Mouse (Mus musculus): ENCODE data around the gene Bbof1.

The Bbof1 gene

GRCm38 (mm10) chr12:84404541-84404940 is 4.3 kb upstream of the Bbof1 start:
- H3K9me3 ChIP-seq (ENCODE audit: low read length), result no peaks in the 10 kb centered on the region
- H3K27me3 ChIP-seq (ENCODE audit: insufficient read depth, low read length), result peaks cover 7% of the 10 kb centered on the region
- TF ChIP-seq NANOG (IDR thresholded peaks at IDR 0.05; ENCODE audit: borderline replicate concordance, low read length) (no peak), CTCF (conservative IDR thresholded peaks at IDR 0.05; ENCODE audit: low read length) (no peak), POU5F1 (IDR thresholded peaks at IDR 0.05; ENCODE audit: borderline replicate concordance, low read length) (no peak)
- no peak overlapping the region for H3K4me3 ChIP-seq (replicated peaks; ENCODE audit: low read length)
- H3K36me3 ChIP-seq (ENCODE audit: insufficient read depth, low read length), result no peaks in the 10 kb centered on the region
- H3K4me1 ChIP-seq (replicated peaks; ENCODE audit: low read depth, low read length), result peaks cover 21% of the 10 kb centered on the region

DNA sequence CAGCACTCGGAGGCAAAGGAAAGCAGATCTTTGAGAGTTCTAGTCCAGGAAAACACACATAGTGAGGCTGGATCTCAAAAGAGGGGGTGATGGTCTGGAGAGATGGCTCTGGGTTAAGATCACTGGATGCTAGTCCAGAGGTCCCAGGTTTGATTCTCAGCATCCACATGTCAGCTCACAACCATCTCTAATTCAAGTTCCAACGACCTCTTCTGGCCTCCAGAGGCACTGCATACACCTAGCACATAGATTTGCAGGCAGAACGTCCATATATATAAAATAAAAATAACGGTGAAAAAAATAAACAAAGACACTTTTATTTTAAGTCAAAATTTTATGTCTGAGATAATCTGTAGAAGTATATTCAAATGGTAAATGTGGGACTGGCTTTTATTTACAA is 1.6 kb upstream of the Bbof1 start:
- Histone ChIP-seq H3K27me3 (ENCODE audit: insufficient read depth, low read length) (peaks cover 15% of the 10 kb centered on the region), H3K4me3 (replicated peaks; ENCODE audit: low read length) (no peak overlapping the region), H3K9me3 (ENCODE audit: low read length) (no peaks in the 10 kb centered on the region), H3K36me3 (ENCODE audit: insufficient read depth, low read length) (no peaks in the 10 kb centered on the region), H3K4me1 (replicated peaks; ENCODE audit: low read depth, low read length) (peaks cover 19% of the 10 kb centered on the region)
- TF ChIP-seq CTCF (conservative IDR thresholded peaks at IDR 0.05; ENCODE audit: low read length) (peak; percentile 45), POU5F1 (IDR thresholded peaks at IDR 0.05; ENCODE audit: borderline replicate concordance, low read length) (no peak), NANOG (IDR thresholded peaks at IDR 0.05; ENCODE audit: borderline replicate concordance, low read length) (no peak)

GRCm38 (mm10) chr12:84407874-84408818 is 725 bp upstream of the Bbof1 start:
- TF ChIP-seq CTCF (conservative IDR thresholded peaks at IDR 0.05; ENCODE audit: low read length), result no peak
- no peak for TF ChIP-seq NANOG (IDR thresholded peaks at IDR 0.05; ENCODE audit: borderline replicate concordance, low read length)
- no peak for TF ChIP-seq POU5F1 (IDR thresholded peaks at IDR 0.05; ENCODE audit: borderline replicate concordance, low read length)
- Histone ChIP-seq H3K4me1 (replicated peaks; ENCODE audit: low read depth, low read length) (peaks cover 19% of the 10 kb centered on the region), H3K9me3 (ENCODE audit: low read length) (no peaks in the 10 kb centered on the region), H3K27me3 (ENCODE audit: insufficient read depth, low read length) (peaks cover 15% of the 10 kb centered on the region), H3K4me3 (replicated peaks; ENCODE audit: low read length) (peak overlapping the region; percentile 96), H3K36me3 (ENCODE audit: insufficient read depth, low read length) (no peaks in the 10 kb centered on the region)

GRCm38 (mm10) chr12:84416834-84417604 is 8.1 kb downstream of the Bbof1 start, which contains the start of gene Rnf113a2:
Gene Rnf113a2 (plus strand): TSS chr12:84417196.
- TF ChIP-seq POU5F1 (IDR thresholded peaks at IDR 0.05; ENCODE audit: borderline replicate concordance, low read length) (no peak), CTCF (conservative IDR thresholded peaks at IDR 0.05; ENCODE audit: low read length) (no peak), NANOG (IDR thresholded peaks at IDR 0.05; ENCODE audit: borderline replicate concordance, low read length) (no peak)
- Histone ChIP-seq H3K4me1 (replicated peaks; ENCODE audit: low read depth, low read length) (peaks cover 8% of the 10 kb centered on the region), H3K36me3 (ENCODE audit: insufficient read depth, low read length) (no peaks in the 10 kb centered on the region), H3K27me3 (ENCODE audit: insufficient read depth, low read length) (0 out of 2 replicates have a peak, but pooled peaks cover 2% of the 10 kb centered on the region), H3K9me3 (ENCODE audit: low read length) (no peaks in the 10 kb centered on the region), H3K4me3 (replicated peaks; ENCODE audit: low read length) (peak within 1 kb of the TSS; percentile 86)

DNA sequence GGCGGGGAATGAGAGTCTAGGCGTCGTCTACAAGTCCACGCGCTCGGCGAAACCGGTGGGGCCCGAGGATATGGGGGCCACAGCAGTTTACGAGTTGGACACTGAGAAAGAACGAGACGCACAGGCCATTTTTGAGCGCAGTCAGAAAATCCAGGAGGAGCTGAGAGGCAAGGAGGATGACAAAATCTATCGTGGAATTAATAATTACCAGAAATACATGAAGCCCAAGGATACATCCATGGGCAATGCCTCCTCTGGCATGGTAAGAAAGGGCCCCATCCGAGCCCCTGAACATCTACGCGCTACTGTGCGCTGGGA is 8.7 kb downstream of the Bbof1 start:
- no peak for TF ChIP-seq POU5F1 (IDR thresholded peaks at IDR 0.05; ENCODE audit: borderline replicate concordance, low read length)
- TF ChIP-seq NANOG (IDR thresholded peaks at IDR 0.05; ENCODE audit: borderline replicate concordance, low read length), result no peak
- no peak for TF ChIP-seq CTCF (conservative IDR thresholded peaks at IDR 0.05; ENCODE audit: low read length)
- Histone ChIP-seq H3K4me1 (replicated peaks; ENCODE audit: low read depth, low read length) (peaks cover 8% of the 10 kb centered on the region), H3K36me3 (ENCODE audit: insufficient read depth, low read length) (no peaks in the 10 kb centered on the region), H3K27me3 (ENCODE audit: insufficient read depth, low read length) (0 out of 2 replicates have a peak, but pooled peaks cover 2% of the 10 kb centered on the region), H3K9me3 (ENCODE audit: low read length) (no peaks in the 10 kb centered on the region), H3K4me3 (replicated peaks; ENCODE audit: low read length) (peak overlapping the region; percentile 86)

GRCm38 (mm10) chr12:84423990-84424389 is 15.1 kb downstream of the Bbof1 start:
- TF ChIP-seq POU5F1 (IDR thresholded peaks at IDR 0.05; ENCODE audit: borderline replicate concordance, low read length) (no peak), CTCF (conservative IDR thresholded peaks at IDR 0.05; ENCODE audit: low read length) (no peak), NANOG (IDR thresholded peaks at IDR 0.05; ENCODE audit: borderline replicate concordance, low read length) (no peak)
- no peaks in the 10 kb centered on the region for H3K36me3 ChIP-seq (ENCODE audit: insufficient read depth, low read length)
- H3K4me1 ChIP-seq (replicated peaks; ENCODE audit: low read depth, low read length), result peaks cover 11% of the 10 kb centered on the region
- H3K4me3 ChIP-seq (replicated peaks; ENCODE audit: low read length), result no peak overlapping the region
- H3K27me3 ChIP-seq (ENCODE audit: insufficient read depth, low read length), result no peaks in the 10 kb centered on the region
- H3K9me3 ChIP-seq (ENCODE audit: low read length), result no peaks in the 10 kb centered on the region

DNA sequence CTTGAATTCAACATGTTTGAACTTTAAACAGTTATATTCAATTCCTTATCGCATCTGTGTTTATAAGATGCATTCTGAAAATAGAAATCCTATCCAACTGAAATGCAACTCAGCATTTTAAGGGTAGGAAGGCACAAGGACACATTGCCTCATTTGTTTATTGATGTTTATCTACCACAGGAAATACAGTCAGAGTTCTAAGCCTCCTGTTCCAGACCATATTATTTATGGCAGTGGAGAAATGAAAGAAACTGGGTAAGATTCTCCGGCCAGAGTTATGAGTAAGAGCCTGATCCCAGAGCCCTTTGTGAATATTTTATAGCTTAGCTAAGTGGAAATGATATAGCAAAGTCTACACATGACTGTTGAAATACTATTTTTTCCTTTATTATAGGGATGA is 21.0 kb downstream of the Bbof1 start:
- Histone ChIP-seq H3K27me3 (ENCODE audit: insufficient read depth, low read length) (no peaks in the 10 kb centered on the region), H3K4me3 (replicated peaks; ENCODE audit: low read length) (no peak overlapping the region), H3K36me3 (ENCODE audit: insufficient read depth, low read length) (peaks cover 7% of the 10 kb centered on the region; the same call in 1 of the 2 replicates), H3K9me3 (ENCODE audit: low read length) (no peaks in the 10 kb centered on the region), H3K4me1 (replicated peaks; ENCODE audit: low read depth, low read length) (no peaks in the 10 kb centered on the region)
- TF ChIP-seq NANOG (IDR thresholded peaks at IDR 0.05; ENCODE audit: borderline replicate concordance, low read length) (no peak), CTCF (conservative IDR thresholded peaks at IDR 0.05; ENCODE audit: low read length) (no peak), POU5F1 (IDR thresholded peaks at IDR 0.05; ENCODE audit: borderline replicate concordance, low read length) (no peak)

- Histone ChIP-seq H3K4me1 (replicated peaks; ENCODE audit: low read depth, low read length) (no peaks in the 10 kb centered on the region), H3K36me3 (ENCODE audit: insufficient read depth, low read length) (peaks cover 4% of the 10 kb centered on the region), H3K9me3 (ENCODE audit: low read length) (no peaks in the 10 kb centered on the region), H3K27me3 (ENCODE audit: insufficient read depth, low read length) (no peaks in the 10 kb centered on the region), H3K4me3 (replicated peaks; ENCODE audit: low read length) (no peak overlapping the region)
- no peak for TF ChIP-seq POU5F1 (IDR thresholded peaks at IDR 0.05; ENCODE audit: borderline replicate concordance, low read length)
- TF ChIP-seq CTCF (conservative IDR thresholded peaks at IDR 0.05; ENCODE audit: low read length), result no peak
- TF ChIP-seq NANOG (IDR thresholded peaks at IDR 0.05; ENCODE audit: borderline replicate concordance, low read length), result no peak
Measured at GRCm38 (mm10) chr12:84438697-84439096, 29.8 kb downstream of the Bbof1 start.
